Mouse (Mus musculus): ENCODE measurements around the gene Gdpd5. TPM values are rescaled to one million over a fixed set of nuclear protein-coding genes. Genes with fewer than 3 reads are reported as not detected.
"Not testable (repeated sequence)": the region's sequence is repeated elsewhere in the genome, so short reads cannot be mapped to it uniquely, and the experiment has no call there.

Gene Gdpd5
- polyA plus RNA-seq, 1 experiment, result 54.1 TPM

DNA sequence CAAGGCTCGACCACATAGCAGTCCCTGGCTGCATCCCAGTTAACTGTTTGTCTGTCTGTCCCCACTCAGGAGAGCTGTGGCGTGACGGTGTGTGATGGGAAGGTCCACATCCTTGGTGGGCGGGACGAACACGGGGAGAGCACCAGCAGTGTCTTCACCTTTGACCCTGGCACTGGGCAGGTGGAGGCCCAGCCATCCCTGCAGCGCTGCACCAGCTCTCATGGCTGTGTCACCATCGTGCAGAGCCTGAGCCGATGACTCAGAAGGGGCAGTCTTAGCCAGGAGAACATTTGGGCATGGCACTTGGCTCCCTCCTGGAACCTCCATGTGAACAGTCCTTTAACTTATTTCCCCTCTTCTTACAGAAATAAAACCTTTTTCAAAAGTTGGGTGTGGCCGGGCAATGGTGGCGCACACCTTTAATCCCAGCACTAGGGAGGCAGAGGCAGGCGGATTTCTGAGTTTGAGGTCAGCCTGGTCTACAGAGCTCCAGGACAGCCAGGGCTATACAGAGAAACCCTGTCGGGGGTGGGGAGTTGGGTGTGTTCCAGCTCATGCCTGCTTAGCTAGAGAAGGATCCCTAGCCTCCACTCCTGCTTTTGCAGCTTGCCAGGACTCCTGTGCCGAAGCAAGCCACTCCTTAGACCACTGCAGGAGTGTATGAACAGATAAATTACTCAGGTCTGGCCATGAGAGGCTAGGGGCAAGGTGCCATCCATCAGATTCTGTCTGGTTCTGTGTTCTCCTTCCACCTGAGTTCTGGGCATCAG is 92.6 kb downstream of the Gdpd5 start:
- no peak for DNase-seq (ENCODE audit: extremely low spot score in 1 of 2, low spot score in 1 of 2)

DNA sequence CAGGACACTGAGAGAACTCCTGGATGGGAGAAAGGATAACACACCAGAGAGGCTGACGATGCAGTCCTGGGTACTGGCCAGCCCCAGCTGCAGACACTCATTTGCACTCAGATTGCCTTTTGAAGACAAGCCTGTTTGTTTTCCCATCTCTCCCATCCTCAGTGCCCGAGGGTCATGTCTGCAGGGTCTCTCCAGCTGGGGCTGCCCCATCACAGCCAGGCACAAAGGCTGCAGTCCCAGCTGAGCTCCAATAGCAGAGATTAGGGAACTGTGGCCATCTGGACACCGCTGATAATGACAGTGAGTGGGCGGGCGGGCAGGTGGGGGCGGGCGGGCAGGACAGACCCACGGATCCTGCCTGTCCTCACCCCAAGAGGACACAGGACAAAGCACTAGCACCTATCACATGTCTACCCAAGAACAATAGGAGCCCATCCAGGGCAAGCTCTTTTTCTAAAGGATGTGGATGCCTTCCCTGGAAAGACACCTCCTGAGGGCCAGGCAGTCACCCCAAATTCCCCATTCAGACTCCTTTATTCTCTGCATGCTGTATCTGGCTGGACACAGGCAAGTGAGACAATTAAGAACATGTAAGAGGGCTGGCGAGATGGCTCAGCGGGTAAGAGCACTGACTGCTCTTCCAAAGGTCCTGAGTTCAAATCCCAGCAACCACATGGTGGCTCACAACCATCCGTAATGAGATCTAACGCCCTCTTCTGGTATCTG is 93.8 kb downstream of the Gdpd5 start:
- no peak for DNase-seq (ENCODE audit: extremely low spot score in 1 of 2, low spot score in 1 of 2)

DNA sequence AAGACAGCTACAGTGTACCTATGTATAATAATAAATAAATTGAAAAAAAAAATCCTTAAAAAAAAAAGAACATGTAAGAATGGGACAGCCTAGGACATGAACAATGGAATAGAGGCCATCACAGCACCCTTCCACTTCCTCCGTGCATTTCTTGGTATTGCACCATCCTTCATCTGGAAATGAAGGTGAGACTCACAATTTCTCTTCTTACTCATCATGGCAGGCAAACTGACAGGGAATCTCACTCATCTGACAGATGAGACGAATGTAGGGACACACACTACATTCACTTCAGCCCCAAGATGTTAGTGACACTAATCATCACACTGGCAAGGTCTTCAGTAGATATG is 94.3 kb downstream of the Gdpd5 start:
- DNase-seq (ENCODE audit: extremely low spot score in 1 of 2, low spot score in 1 of 2), result no peak

DNA sequence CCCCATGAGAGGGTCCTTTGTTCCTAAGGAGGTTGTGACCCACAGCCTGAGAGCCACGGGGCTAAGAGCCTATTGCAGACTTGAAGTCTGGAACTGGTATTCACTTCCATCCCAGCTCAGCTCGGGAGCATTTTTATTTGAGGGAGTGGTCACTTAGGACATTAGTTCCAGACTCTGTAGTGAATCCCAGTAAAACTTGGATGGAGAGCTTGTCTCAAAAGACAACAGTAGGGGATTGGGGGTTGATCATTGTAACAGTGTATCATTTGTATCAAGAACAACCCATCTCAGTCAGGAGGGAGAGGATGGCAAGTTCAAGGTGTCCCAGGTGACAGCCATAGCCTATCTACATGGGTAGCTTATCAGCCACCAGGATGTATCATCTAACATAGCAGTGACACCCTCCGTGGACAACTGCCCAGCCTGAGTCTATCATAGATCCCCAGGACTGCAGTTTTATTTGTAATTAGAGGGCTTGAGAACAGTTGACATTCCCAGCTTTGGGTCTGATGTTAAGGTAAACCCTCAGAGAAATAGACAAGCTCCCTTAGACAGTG is 95.4 kb downstream of the Gdpd5 start:
- DNase-seq (ENCODE audit: extremely low spot score in 1 of 2, low spot score in 1 of 2), result no peak

DNA sequence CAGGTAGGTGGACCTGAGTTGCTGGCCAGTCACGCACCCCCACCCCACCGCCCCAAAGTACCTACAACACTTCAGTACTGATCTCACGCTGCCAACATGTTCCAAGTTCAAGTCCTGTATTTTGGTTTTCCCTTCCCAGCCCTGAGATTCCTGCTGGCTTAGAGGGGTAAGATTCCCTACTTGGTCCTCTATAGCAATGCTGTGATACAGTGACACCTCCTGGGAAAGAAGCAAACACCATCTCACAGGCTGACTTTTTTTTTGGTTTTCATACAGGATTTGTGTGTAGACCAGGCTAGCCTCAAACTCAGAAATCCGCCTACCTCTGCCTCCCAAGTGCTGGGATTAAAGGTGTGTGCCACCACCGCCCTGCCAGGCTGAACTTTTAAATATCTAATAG is 96.0 kb downstream of the Gdpd5 start:
- no peak for DNase-seq (ENCODE audit: extremely low spot score in 1 of 2, low spot score in 1 of 2)

DNA sequence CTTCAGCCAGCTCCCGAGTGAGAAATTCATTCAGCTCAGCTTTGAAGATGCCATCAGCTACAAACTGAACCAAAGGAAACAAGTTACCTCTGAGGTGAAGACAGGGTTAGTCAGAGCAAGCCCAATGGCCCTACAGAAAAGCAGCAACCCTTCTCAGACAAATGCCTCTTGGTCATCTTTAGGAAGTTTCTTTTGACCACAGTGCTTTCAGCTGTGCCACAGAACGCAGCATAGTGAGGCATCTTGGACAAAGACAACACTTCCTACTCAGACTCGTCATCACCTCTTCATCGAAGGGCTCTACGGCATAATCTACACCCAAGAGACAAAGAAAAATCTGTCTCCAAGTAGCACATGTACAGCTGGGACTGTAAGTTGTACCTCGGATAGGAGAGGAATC is 101.4 kb downstream of the Gdpd5 start:
- DNase-seq (ENCODE audit: extremely low spot score in 1 of 2, low spot score in 1 of 2), result no peak

DNA sequence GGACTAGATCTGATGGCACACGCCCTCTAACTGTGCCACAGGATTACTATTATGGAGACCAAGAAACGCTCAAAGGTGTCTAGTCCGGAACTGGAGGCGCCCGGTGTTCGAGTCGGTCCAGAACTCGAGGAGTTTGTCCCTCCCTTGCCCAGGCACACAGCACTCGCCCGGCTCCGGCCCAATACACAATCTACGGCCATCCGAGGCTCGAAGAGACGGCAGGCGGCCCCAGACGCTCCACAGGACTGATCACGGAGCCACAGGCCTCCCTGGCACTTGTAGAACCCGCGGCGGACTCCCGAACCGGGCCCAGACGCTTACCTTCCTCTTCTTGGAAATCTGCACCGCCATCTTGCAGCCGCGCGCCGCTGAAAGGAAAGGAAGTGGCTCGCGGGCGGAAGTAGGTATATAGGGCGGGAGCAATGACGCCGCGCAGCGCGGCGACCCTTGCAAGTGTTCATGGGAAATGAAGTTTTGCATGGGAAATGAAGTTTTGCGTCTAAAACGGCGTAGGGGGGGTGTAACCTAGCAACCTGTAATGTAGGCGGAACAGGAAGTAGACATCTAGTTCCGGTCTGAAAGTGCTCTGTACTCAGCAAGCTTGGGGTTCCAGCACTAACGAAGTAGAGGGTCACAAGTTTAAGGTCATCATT is 102.2 kb downstream of the Gdpd5 start, which contains the start of gene Rps3:
Gene Rps3 (minus strand): TSS at position 468 of the 653 bp plus-strand sequence.
- peak; percentile 98 for DNase-seq (ENCODE audit: extremely low spot score in 1 of 2, low spot score in 1 of 2)

DNA sequence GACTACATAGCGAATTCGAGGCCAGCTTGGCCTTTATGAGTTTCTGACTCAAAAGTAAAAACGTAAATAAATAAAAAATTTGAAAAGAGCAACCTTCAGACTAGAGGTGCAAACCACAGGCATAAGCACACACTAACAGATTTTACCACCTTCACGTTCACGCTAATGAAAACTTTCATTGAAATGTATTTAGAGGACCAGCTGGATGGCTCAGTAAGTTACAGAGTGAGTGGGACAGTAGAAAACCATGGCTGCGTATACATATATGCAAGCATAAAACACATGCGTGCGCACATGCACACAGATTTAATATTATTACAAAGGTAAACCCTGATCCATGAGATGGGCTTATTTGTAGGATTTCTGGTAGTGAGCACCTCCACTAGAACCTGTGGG is 102.7 kb downstream of the Gdpd5 start:
- no peak for DNase-seq (ENCODE audit: extremely low spot score in 1 of 2, low spot score in 1 of 2)

DNA sequence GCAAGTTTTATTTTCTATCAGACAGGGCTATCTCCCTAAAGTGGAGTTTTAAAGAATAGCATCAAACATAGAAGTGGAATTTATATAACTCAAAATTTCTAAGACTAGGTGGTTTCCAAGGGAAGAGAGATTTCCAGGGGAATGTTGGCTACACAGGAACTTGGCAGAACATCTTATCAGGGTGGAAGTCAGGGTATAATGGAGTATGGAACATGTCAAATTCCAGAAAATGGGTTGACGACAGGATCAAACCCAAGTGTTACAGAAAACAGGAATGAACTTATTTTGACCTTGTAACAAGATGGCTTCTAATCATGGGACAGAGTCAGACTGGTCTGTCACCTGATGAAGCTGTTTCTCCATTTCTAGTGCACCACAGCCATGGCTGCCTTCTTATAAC is 103.5 kb downstream of the Gdpd5 start:
- DNase-seq (ENCODE audit: extremely low spot score in 1 of 2, low spot score in 1 of 2), result no peak

DNA sequence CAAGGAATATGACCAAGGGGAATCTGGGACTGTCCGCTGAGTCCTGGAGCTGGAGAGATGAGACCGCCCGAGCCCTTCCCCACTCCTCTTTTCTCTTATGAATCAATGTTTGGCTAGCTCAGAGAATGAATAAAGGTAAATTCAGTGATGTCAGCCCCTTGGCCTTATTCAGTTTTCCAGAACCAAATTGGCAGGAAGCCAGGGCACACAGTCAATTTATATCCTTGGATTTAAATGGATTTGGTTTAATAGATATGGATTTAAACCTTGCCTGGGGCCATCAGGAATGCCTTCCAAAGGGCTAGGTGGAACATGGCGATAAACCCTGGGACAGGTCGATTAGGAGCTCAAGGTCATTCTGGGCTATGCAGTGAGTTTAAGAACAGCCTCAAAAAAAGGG is 108.5 kb downstream of the Gdpd5 start:
- DNase-seq (ENCODE audit: extremely low spot score in 1 of 2, low spot score in 1 of 2), result no peak

DNA sequence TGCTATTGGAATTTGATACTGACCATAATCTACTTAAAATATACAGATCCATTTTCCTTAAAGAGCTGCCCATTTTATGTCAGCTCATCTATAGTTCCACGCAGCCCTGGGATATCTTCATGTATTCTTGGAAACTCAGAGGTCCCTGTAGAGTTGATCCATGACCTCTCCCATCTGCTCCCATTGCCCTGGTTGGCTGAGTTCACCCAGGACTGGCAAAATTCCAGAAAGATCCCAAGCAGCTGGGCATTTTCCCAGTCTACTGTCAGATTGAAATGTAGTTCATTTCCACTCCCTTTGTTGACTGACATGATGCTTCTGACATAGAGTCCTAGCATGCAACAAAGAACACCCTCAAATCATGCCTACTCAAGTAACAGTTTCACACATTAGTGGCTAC is 117.9 kb downstream of the Gdpd5 start:
- DNase-seq (ENCODE audit: extremely low spot score in 1 of 2, low spot score in 1 of 2), result no peak

DNA sequence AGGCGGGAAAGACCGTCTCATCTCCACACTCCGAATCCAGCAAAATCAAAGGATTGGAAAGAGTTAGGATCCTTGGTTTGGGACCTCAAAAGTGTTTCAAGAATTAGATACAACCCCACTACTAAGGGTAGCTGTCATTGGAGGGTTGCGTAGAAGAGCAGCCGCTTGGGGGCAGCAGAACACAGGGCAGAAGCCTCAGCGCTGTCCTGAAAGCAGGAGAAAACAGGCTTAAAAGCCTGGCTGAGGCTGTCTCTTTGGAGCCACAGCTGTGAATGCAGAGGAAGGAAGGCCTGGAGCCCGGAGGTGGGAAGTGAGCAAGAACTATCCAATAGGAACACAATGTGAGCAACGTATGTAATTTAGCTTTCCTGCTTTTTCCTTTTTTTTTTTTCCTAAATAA is 119.0 kb downstream of the Gdpd5 start:
- peak; percentile 62 to 91 for DNase-seq (ENCODE audit: extremely low spot score in 1 of 2, low spot score in 1 of 2)

DNA sequence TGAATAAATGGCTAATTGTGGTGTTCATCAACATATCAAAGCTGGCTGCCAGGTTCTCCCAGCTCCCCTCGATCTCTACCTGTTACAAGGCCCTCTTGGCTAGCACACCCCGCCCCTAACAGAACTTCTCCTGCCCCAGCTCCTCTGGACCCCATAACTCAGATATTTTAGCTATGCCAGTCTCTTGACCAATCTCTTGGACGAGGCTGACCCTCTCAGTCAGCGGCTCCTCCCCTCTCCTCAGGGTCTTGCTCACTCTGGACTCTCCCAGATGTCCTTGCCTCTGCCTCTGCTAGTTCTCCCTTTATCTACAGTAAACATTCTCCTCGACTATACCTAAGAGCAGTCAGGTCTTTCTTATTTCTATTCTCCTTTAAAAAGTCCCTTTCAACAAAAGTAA is 119.4 kb downstream of the Gdpd5 start:
- no peak for DNase-seq (ENCODE audit: extremely low spot score in 1 of 2, low spot score in 1 of 2)

DNA sequence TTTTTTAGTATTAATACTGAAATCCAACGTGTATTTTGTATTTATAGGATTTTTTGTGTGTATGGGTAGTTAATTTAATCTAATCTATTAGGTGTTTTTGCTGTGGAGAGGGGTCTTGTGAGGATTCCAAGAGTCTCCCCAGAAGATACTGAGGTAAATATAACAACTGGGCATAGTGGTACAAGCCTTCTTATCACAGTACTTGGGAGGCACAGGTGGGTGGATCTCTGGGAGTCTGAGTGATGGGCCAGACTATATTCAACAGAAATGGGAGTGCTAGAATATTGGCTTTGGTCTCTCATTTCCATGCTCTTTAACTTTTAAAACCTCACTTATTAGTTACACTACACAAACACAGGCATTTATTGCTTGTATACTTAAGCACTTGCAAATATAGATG is 119.9 kb downstream of the Gdpd5 start:
- DNase-seq (ENCODE audit: extremely low spot score in 1 of 2, low spot score in 1 of 2), result no peak

DNA sequence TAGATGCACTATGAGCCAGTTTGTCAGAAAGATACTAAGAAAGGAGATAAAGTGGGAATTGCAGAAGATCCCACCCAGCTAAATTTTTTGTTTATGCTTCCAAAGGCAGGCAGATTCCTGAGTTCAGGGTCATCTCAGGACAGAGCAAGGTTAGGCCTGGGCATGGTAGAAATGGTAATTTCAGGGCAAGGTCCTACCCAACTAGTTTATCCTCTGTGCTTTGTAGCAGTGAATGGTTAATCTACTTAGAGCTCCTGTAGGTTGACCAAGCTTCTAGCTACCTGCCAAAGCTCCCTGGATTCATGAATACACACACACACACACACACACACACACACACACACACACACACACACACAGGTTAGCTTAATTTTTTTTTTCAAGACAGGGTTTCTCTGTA is 123.3 kb downstream of the Gdpd5 start:
- DNase-seq (ENCODE audit: extremely low spot score in 1 of 2, low spot score in 1 of 2), result no peak

DNA sequence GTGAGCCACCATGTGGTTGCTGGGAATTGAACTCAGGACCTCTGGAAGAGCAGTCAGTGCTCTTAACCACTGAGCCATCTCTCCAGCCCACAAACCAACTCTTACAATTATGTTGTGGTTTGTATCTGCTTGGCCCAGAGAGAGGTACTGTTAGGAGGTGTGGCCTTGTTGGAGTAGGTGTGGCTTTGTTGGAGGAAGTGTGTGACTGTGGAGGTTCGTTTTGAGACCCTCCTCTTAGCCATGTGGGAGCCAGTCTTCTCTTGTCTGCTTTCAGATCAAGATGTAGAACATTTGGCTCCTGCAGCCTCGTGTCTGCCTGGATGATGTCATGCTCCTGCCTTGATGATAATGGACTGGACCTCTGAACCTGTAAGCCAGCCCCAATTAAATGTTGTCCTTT is 127.0 kb downstream of the Gdpd5 start:
- not testable (repeated sequence) for DNase-seq (ENCODE audit: extremely low spot score in 1 of 2, low spot score in 1 of 2)

DNA sequence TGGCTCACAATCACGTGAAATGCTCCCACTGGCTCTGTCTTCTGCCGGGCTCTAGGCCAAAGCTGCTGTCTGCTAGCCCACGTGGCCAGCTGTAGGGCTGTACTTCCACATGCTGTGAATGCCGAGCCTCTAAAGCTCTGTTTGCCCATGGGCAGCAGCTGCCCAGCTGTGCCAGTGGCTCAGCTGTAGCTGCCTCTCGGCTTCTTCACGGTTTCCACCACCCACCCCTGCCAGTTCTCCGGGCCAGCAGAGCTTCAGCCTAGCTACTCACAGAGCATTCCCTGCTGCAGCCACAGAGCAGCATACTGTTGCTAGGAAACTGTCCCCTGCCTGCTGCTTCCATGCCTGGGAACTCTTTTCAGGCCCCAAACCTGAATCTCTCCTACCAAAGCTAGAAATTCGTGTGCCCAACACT is 128.9 kb downstream of the Gdpd5 start:
- DNase-seq (ENCODE audit: extremely low spot score in 1 of 2, low spot score in 1 of 2), result peak; percentile 66 to 67

All from frontal cortex, adult 2 months (tissue).